Mouse (Mus musculus): ENCODE measurements at regions not wholly inside any gene's neighbourhood (a gene's known extent, or its start where the extent isn't known, plus 50 kb on each side); places are given as distances from the start of the nearest gene placed in this dataset.

- no peak for DNase-seq (ENCODE audit: low read depth)
These were observed 76.2 kb upstream of the Armc2 start for GRCm38 (mm10) chr10:42094274-42095000.

GRCm38 (mm10) chr10:42093176-42093759 is 75.0 kb upstream of the Armc2 start:
- DNase-seq (ENCODE audit: low read depth), result no peak

GRCm38 (mm10) chr10:42092500-42092899 is 74.3 kb upstream of the Armc2 start:
- no peak for DNase-seq (ENCODE audit: low read depth)

- no peak for DNase-seq (ENCODE audit: low read depth)
These were observed 73.4 kb upstream of the Armc2 start for GRCm38 (mm10) chr10:42091546-42092168.

- no peak for DNase-seq (ENCODE audit: low read depth)
These were observed 72.6 kb upstream of the Armc2 start for GRCm38 (mm10) chr10:42090806-42091205.

- DNase-seq (ENCODE audit: low read depth), result no peak
These were observed 71.9 kb upstream of the Armc2 start for GRCm38 (mm10) chr10:42090147-42090546.

GRCm38 (mm10) chr10:42089686-42090085 is 71.4 kb upstream of the Armc2 start:
- DNase-seq (ENCODE audit: low read depth), result no peak

- peak; percentile 90 for DNase-seq (ENCODE audit: low read depth)
These were observed 71.0 kb upstream of the Armc2 start for GRCm38 (mm10) chr10:42089235-42089625.

- no peak for DNase-seq (ENCODE audit: low read depth)
These were observed 70.5 kb upstream of the Armc2 start for GRCm38 (mm10) chr10:42088570-42089234.

GRCm38 (mm10) chr10:42087906-42088305 is 69.7 kb upstream of the Armc2 start:
- no peak for DNase-seq (ENCODE audit: low read depth)

- DNase-seq (ENCODE audit: low read depth), result peak; percentile 43
These were observed 68.4 kb upstream of the Armc2 start for GRCm38 (mm10) chr10:42086691-42087090.

- DNase-seq (ENCODE audit: low read depth), result no peak
These were observed 67.1 kb upstream of the Armc2 start for GRCm38 (mm10) chr10:42085295-42085694.

- peak; percentile 58 for DNase-seq (ENCODE audit: low read depth)
These were observed 64.1 kb upstream of the Armc2 start for GRCm38 (mm10) chr10:42082227-42082840.

GRCm38 (mm10) chr10:42079775-42080174 is 61.5 kb upstream of the Armc2 start:
- DNase-seq (ENCODE audit: low read depth), result peak; percentile 78

GRCm38 (mm10) chr10:42076711-42077110 is 58.5 kb upstream of the Armc2 start:
- DNase-seq (ENCODE audit: low read depth), result no peak

GRCm38 (mm10) chr10:42075545-42075944 is 57.3 kb upstream of the Armc2 start:
- DNase-seq (ENCODE audit: low read depth), result no peak

- no peak for DNase-seq (ENCODE audit: low read depth)
These were observed 54.5 kb upstream of the Armc2 start for GRCm38 (mm10) chr10:42072758-42073157.

GRCm38 (mm10) chr10:42072131-42072530 is 53.9 kb upstream of the Armc2 start:
- no peak for DNase-seq (ENCODE audit: low read depth)

- peak; percentile 35 for DNase-seq (ENCODE audit: low read depth)
These were observed 53.3 kb upstream of the Armc2 start for GRCm38 (mm10) chr10:42071404-42072024.

GRCm38 (mm10) chr10:42070611-42071403 is 52.6 kb upstream of the Armc2 start:
- peak; percentile 62 for DNase-seq (ENCODE audit: low read depth)

GRCm38 (mm10) chr10:42069751-42070150 is 51.5 kb upstream of the Armc2 start:
- no peak for DNase-seq (ENCODE audit: low read depth)

Measured in 416B (cell line).